Mouse (Mus musculus) G1E (cell line): ENCODE results near the gene Adgrl3. TPM values are rescaled to one million over a fixed set of nuclear protein-coding genes. Genes with fewer than 3 reads are reported as not detected.

Experiments used
- ATAC-seq: 2 replicates; pipeline ENCODE4 v1.8.0; 2016; ENCODE audit warnings: mild to moderate bottlenecking; ENCODE audit not compliant: insufficient number of reproducible peaks, poor library complexity, low FRiP score, severe bottlenecking; ENCODE audit errors: extremely low read depth
- DNase-seq: peaks from one replicate; pipeline ENCODE4 v3.0.0; 2012; ENCODE audit warnings: low spot score
- H3K27me3 ChIP-seq: 2 replicates; pipeline ENCODE4 v1.6.1; 2012; ENCODE audit warnings: mild to moderate bottlenecking, low read length, inconsistent platforms; ENCODE audit not compliant: insufficient read depth
- H3K36me3 ChIP-seq: replicated peaks from 2 replicates; pipeline ENCODE3; 2012; ENCODE audit warnings: mild to moderate bottlenecking, inconsistent platforms
- H3K4me1 ChIP-seq: 2 replicates; pipeline ENCODE4 v1.6.1; 2012; ENCODE audit warnings: low read depth, low read length, inconsistent platforms, mixed read lengths; ENCODE audit not compliant: insufficient read depth
- H3K4me3 ChIP-seq: 2 replicates; pipeline ENCODE4 v1.5.1; 2012; ENCODE audit warnings: low read depth, mild to moderate bottlenecking, inconsistent platforms, low read length, moderate library complexity, mixed read lengths
- H3K9me3 ChIP-seq: replicated peaks from 2 replicates; pipeline ENCODE4 v1.6.1; 2012; ENCODE audit warnings: inconsistent platforms
- CTCF ChIP-seq: IDR thresholded peaks from 2 replicates; pipeline ENCODE4 v1.5.1; 2012; ENCODE audit warnings: low read depth, low read length, inconsistent platforms, mixed read lengths
- GATA1 ChIP-seq: IDR thresholded peaks from 2 replicates; pipeline ENCODE4 v1.6.1; 2012; ENCODE audit warnings: borderline replicate concordance, low read length, inconsistent platforms, mixed read lengths
- GATA2 ChIP-seq: IDR thresholded peaks from 2 replicates; pipeline ENCODE4 v1.6.1; 2012; ENCODE audit warnings: low read depth, low read length, inconsistent platforms, borderline replicate concordance
- POLR2AphosphoS5 ChIP-seq: IDR thresholded peaks from 2 replicates; pipeline ENCODE4 v1.6.1; 2012; ENCODE audit warnings: low read depth, low read length, inconsistent platforms; ENCODE audit not compliant: insufficient replicate concordance
- TAL1 ChIP-seq: conservative IDR thresholded peaks from 2 replicates; pipeline ENCODE4 v1.6.1; 2012; ENCODE audit warnings: low read depth, low read length, inconsistent platforms, mixed read lengths
- polyA plus RNA-seq: library from polyadenylated mRNA; stranded (reverse); fragments of >175 nt; gene quantifications from 2 replicates; pipeline ENCODE4 v1.2.3, GENCODE M21; 2012
- total RNA-seq, 2 experiments: library from RNA; stranded (forward) in 1 of 2; stranded (reverse) in 1 of 2; fragments of 200-1000 nt in 1 of 2; fragments of >200 nt in 1 of 2; fragmentation: Nextera tagmentation in 1 of 2; gene quantifications; 2 replicates each; pipeline ENCODE4 v1.2.3; 2014 to 2017

Gene Adgrl3
- total and polyA plus RNA-seq, 3 experiments = 0.98 TPM; not detected in 2

DNA sequence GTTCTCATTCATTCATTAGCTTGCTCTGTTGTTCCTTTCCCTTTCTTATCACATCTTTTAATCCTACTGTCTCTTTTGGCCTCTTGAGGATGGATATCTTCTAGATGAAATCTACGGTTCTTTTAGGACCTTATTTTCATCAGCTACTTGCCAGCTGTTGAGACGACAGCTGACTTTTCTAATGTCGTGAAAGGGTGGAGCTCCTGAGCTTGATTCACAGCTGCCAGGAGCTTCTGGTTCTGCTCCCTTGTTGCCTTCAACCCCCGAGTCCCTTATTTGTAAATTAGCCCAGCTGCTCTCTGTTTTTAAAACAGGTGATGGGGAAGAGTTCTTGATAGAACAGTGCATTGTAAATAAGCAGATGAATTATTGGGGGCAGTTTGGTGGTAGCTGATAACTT lies 48.9 kb downstream of the Adgrl3 start:
- DNase-seq = no peak
- no peaks in the 10 kb centered on the region for H3K4me1 ChIP-seq
- H3K9me3 ChIP-seq = no peaks in the 10 kb centered on the region
- no peak for TF ChIP-seq TAL1
- H3K36me3 ChIP-seq = no peaks in the 10 kb centered on the region
- H3K27me3 ChIP-seq = no peaks in the 10 kb centered on the region
- no peak for ATAC-seq
- H3K4me3 ChIP-seq = no peak overlapping the region

DNA sequence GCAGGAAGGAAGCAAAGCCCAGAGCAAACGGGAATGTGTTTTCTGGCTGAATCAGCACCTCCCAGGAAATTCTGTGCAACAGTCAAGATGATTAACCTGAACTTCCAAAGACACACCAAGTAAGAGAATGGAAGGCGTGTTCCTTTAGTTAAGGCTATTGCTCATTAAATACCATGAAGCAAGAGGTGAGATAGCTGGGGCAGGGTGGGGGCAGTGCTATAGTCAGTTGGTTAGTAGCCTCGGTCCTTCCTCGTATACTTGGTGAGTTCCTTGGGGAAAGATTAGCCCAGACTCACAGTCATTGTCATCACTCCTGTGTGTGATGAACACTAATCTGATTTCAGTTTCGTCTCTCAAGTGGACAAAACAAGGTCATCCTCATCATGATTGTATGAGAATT lies 53.0 kb downstream of the Adgrl3 start:
- Histone ChIP-seq H3K4me1 (no peaks in the 10 kb centered on the region), H3K27me3 (no peaks in the 10 kb centered on the region), H3K9me3 (no peaks in the 10 kb centered on the region), H3K36me3 (no peaks in the 10 kb centered on the region), H3K4me3 (no peak overlapping the region)
- DNase-seq (no peak), ATAC-seq (no peak)
- no peak for TF ChIP-seq CTCF
- no peak for TF ChIP-seq POLR2AphosphoS5
- TF ChIP-seq GATA1 = no peak
- no peak for TF ChIP-seq TAL1
- no peak for TF ChIP-seq GATA2

DNA sequence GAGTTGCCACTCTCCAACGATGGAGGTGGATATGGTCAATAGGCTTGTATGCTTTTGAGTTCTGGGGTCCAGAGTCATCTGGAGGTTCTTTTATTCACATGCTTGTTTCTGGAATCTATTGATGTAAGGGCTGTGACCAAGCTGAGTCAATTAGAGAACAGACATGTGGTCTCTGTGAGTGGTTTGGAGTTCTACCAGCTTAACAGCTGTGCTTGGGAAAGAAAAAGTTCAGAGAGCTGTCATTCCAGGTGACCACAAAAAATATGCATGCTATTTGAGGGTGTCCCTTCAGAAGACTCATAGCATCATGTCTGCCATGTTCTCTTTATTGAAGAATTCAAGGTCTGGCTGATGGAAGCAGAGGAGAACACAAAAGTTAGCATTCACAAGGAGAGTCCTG lies 53.9 kb downstream of the Adgrl3 start:
- ATAC-seq (no peak), DNase-seq (no peak)
- no peaks in the 10 kb centered on the region for H3K4me1 ChIP-seq
- no peaks in the 10 kb centered on the region for H3K9me3 ChIP-seq
- no peaks in the 10 kb centered on the region for H3K27me3 ChIP-seq
- H3K36me3 ChIP-seq = no peaks in the 10 kb centered on the region
- TF ChIP-seq GATA1 (no peak), CTCF (no peak), POLR2AphosphoS5 (no peak), GATA2 (no peak), TAL1 (no peak)
- no peak overlapping the region for H3K4me3 ChIP-seq

GRCm38 (mm10) chr5:81076377-81076776 lies 56.4 kb downstream of the Adgrl3 start:
- no peak for TF ChIP-seq GATA1
- no peak for TF ChIP-seq TAL1
- no peak for TF ChIP-seq POLR2AphosphoS5
- TF ChIP-seq CTCF = no peak
- TF ChIP-seq GATA2 = no peak
- Histone ChIP-seq H3K4me1 (no peaks in the 10 kb centered on the region), H3K4me3 (no peak overlapping the region), H3K27me3 (no peaks in the 10 kb centered on the region), H3K36me3 (no peaks in the 10 kb centered on the region), H3K9me3 (no peaks in the 10 kb centered on the region)
- ATAC-seq (no peak), DNase-seq (no peak)

DNA sequence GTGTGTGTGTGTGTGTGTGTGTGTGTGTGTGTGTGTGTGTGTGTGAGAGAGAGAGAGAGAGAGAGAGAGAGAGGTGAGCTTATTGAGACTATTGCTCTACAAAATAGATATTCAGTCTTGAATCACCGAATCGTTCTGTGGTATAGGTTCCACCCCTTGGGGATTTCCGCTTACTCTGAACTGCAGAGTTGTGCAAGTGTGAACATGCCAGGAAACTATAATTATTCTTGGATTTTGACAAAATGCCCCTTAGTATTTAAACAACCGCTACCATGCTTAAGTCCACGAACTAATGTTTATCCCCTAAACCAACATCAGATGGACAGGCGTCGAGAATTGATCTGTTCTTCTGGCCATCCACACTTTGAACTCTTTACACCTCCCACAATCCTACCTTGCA lies 57.1 kb downstream of the Adgrl3 start:
- Histone ChIP-seq H3K27me3 (no peaks in the 10 kb centered on the region), H3K9me3 (no peaks in the 10 kb centered on the region), H3K36me3 (no peaks in the 10 kb centered on the region), H3K4me1 (no peaks in the 10 kb centered on the region), H3K4me3 (no peak overlapping the region)
- ATAC-seq (no peak), DNase-seq (no peak)
- no peak for TF ChIP-seq CTCF
- no peak for TF ChIP-seq GATA2
- TF ChIP-seq POLR2AphosphoS5 = no peak
- TF ChIP-seq GATA1 = no peak
- no peak for TF ChIP-seq TAL1

- no peak for ATAC-seq
- DNase-seq = no peak
- no peaks in the 10 kb centered on the region for H3K9me3 ChIP-seq
Measured at GRCm38 (mm10) chr5:81077990-81078389, 58.1 kb downstream of the Adgrl3 start.

DNA sequence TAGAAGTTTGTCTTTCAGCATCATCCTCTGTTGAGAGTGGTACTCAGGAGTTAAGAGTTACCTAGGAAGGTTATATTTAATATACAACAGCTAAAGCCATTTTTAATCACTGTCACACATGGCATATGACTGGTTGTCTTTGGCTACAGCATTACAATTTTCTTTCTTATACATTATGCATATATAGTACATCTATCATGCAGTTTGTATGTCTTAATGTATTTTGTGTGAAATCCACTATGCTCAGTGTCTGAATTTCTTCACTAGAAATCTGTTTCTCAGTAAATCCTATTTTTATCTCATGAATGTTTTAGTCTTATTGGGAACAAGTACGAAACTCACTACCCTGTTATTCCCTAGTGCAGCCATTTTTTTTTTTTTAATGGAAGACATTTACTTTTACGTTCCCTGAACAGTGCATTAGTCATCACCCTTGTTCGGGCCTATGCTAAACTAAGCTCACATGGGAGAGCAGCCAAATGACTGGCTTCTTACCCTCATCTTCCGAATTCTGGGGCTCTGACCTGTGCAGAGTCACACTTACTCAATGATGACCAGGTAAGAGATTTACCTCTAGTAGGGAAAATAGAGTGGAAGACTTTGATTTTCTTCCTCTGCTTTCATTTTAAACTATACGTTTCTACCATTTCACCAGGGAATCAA lies 63.9 kb downstream of the Adgrl3 start:
- Histone ChIP-seq H3K27me3 (no peaks in the 10 kb centered on the region), H3K9me3 (no peaks in the 10 kb centered on the region), H3K4me3 (no peak overlapping the region), H3K36me3 (no peaks in the 10 kb centered on the region), H3K4me1 (no peaks in the 10 kb centered on the region)
- no peak for ATAC-seq
- no peak for TF ChIP-seq GATA1
- TF ChIP-seq TAL1 = no peak
- no peak for TF ChIP-seq POLR2AphosphoS5
- TF ChIP-seq GATA2 = no peak
- TF ChIP-seq CTCF = no peak
- DNase-seq = no peak

More at GRCm38 (mm10) chr5:81077990-81078389, 58.1 kb downstream of the Adgrl3 start:
- H3K4me3 ChIP-seq = no peak overlapping the region
- no peaks in the 10 kb centered on the region for H3K36me3 ChIP-seq
- TF ChIP-seq GATA2 (no peak), GATA1 (no peak), POLR2AphosphoS5 (no peak), TAL1 (no peak), CTCF (no peak)
- H3K27me3 ChIP-seq = no peaks in the 10 kb centered on the region
- no peaks in the 10 kb centered on the region for H3K4me1 ChIP-seq
